Mouse (Mus musculus): ENCODE results near the gene Gm5728. TPM values are rescaled to one million over a fixed set of nuclear protein-coding genes. Genes with fewer than 3 reads are reported as not detected.
"Not testable (repeated sequence)": the region's sequence is repeated elsewhere in the genome, so short reads cannot be mapped to it uniquely, and the experiment has no call there.

Gm5728 gene
- total RNA-seq (2014; fragmentation: Nextera tagmentation) (not detected in 2 replicates), total RNA-seq (2017) (not detected in 2 replicates), polyA plus RNA-seq (2012) (not detected in 2 replicates)

DNA sequence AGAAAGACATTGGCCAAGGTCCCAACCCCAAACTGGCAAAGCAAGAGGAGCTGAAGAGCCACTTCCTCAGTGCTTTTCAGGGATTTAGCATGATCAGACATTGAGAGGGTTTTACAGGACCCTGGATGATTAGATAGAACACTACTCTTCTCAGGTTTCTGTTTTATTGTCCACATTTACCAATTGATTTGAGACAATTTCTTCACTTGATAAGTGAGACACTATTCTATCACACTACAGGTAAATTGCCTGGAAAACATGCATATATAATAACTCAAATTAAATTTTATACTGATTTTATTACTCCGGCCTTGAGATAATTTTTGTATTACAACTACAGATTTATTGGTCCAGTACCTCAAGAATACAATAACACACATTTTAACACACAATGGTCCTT lies at the start of gene Gm5728:
TSS of gene Gm5728 (minus strand) at position 101 of the 400 bp plus-strand sequence.
- ATAC-seq (ENCODE audit: extremely low read depth, insufficient number of reproducible peaks, low FRiP score, poor library complexity, severe bottlenecking) = not testable (repeated sequence)

DNA sequence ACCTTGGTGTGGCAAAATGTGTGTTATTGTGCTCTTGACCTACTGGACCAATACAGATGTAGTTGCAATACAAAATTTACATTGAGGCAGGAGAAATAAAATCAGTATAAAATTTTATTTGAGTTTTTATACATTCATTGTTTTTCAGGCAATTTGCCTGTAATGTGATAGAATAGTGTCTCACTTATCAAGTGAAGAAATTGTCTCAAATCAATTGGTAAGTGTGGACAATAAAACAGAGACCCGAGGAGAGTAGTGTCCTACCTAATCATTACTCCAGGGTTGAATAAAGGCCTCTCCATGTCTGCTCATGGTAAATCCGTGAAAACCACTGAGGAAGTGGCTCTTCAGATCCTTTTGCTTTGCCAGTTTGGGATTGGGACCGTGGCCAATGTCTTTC lies 42.4 kb upstream of the Gm5728 start, which contains the start of gene Vmn1r100:
TSS of gene Vmn1r100 (plus strand) at position 301 of the 400 bp plus-strand sequence.
- not testable (repeated sequence) for H3K36me3 ChIP-seq (replicated peaks); H3K27me3 ChIP-seq (ENCODE audit: insufficient read depth, low read length); ATAC-seq (ENCODE audit: extremely low read depth, insufficient number of reproducible peaks, low FRiP score, poor library complexity, severe bottlenecking); H3K9me3 ChIP-seq (replicated peaks); H3K4me1 ChIP-seq (ENCODE audit: insufficient read depth, low read depth, low read length); DNase-seq (ENCODE audit: low spot score); H3K4me3 ChIP-seq (ENCODE audit: low read depth, low read length)

More for the DNA sequence above, at the start of gene Gm5728:
- H3K4me1 ChIP-seq (ENCODE audit: insufficient read depth, low read depth, low read length); H3K36me3 ChIP-seq (replicated peaks); H3K9me3 ChIP-seq (replicated peaks); DNase-seq (ENCODE audit: low spot score); H3K4me3 ChIP-seq (ENCODE audit: low read depth, low read length); H3K27me3 ChIP-seq (ENCODE audit: insufficient read depth, low read length): not testable (repeated sequence)

DNA sequence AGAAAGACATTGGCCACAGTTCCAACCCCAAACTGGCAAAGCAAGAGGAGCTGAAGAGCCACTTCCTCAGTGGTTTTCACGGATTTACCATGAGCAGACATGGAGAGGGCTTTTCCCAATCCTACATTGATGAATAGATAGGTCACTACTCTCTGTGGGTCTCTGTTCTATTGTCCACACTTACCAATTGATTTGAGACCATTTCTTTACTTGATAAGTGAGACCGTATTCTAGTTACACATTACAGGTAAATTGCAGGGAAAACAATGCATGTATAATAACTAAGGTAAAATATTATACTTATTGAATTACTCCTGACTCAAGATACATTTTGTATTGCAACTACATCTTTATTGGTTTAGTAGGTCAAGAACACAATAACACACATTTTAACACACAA lies 41.2 kb downstream of the Gm5728 start, which contains the start of gene Gm4133:
TSS of gene Gm4133 (minus strand) at position 101 of the 400 bp plus-strand sequence.
- not testable (repeated sequence) for H3K4me1 ChIP-seq (ENCODE audit: insufficient read depth, low read depth, low read length); ATAC-seq (ENCODE audit: extremely low read depth, insufficient number of reproducible peaks, low FRiP score, poor library complexity, severe bottlenecking); H3K9me3 ChIP-seq (replicated peaks); H3K4me3 ChIP-seq (ENCODE audit: low read depth, low read length); H3K27me3 ChIP-seq (ENCODE audit: insufficient read depth, low read length); H3K36me3 ChIP-seq (replicated peaks); DNase-seq (ENCODE audit: low spot score)

Other genes with a start within 250 kb of the Gm5728 start
- gene Vmn1r93, start 236.3 kb downstream of the Gm5728 start, total RNA-seq (2014; fragmentation: Nextera tagmentation) = not detected in 2 replicates
- not detected in 2 replicates for gene Vmn1r93, start 236.3 kb downstream of the Gm5728 start, total RNA-seq (2017)
- gene Vmn1r93, start 236.3 kb downstream of the Gm5728 start, polyA plus RNA-seq (2012) = not detected in 2 replicates
- not detected in 2 replicates for gene Vmn1r94, start 207.0 kb downstream of the Gm5728 start, total RNA-seq (2014; fragmentation: Nextera tagmentation)
- gene Vmn1r94, start 207.0 kb downstream of the Gm5728 start, total RNA-seq (2017) = not detected in 2 replicates
- not detected in 2 replicates for gene Vmn1r94, start 207.0 kb downstream of the Gm5728 start, polyA plus RNA-seq (2012)
- gene Vmn1r95, start 181.7 kb downstream of the Gm5728 start, total RNA-seq (2014; fragmentation: Nextera tagmentation) = not detected in 2 replicates
- gene Vmn1r95, start 181.7 kb downstream of the Gm5728 start, total RNA-seq (2017) = 0.17 TPM in 1 of 2 replicates, not detected in the other
- not detected in 2 replicates for gene Vmn1r95, start 181.7 kb downstream of the Gm5728 start, polyA plus RNA-seq (2012)
- not detected in 2 replicates for gene Gm6164, start 169.8 kb downstream of the Gm5728 start, total RNA-seq (2014; fragmentation: Nextera tagmentation)
- gene Gm6164, start 169.8 kb downstream of the Gm5728 start, total RNA-seq (2017) = not detected in 2 replicates
- not detected in 2 replicates for gene Gm6164, start 169.8 kb downstream of the Gm5728 start, polyA plus RNA-seq (2012)
- not detected in 2 replicates for gene Gm4498, start 141.6 kb downstream of the Gm5728 start, total RNA-seq (2014; fragmentation: Nextera tagmentation)
- gene Gm4498, start 141.6 kb downstream of the Gm5728 start, total RNA-seq (2017) = not detected in 2 replicates
- not detected in 2 replicates for gene Gm4498, start 141.6 kb downstream of the Gm5728 start, polyA plus RNA-seq (2012)
- gene Gm5890, start 112.6 kb downstream of the Gm5728 start, total RNA-seq (2014; fragmentation: Nextera tagmentation) = not detected in 2 replicates
- gene Gm5890, start 112.6 kb downstream of the Gm5728 start, total RNA-seq (2017) = not detected in 2 replicates
- gene Gm5890, start 112.6 kb downstream of the Gm5728 start, polyA plus RNA-seq (2012) = not detected in 2 replicates
- not detected in 2 replicates for gene Gm4133, start 41.3 kb downstream of the Gm5728 start, total RNA-seq (2014; fragmentation: Nextera tagmentation)
- gene Gm4133, start 41.3 kb downstream of the Gm5728 start, total RNA-seq (2017) = not detected in 2 replicates
- gene Gm4133, start 41.3 kb downstream of the Gm5728 start, polyA plus RNA-seq (2012) = not detected in 2 replicates
- not detected in 2 replicates for gene Vmn1r100, start 42.5 kb upstream of the Gm5728 start, total RNA-seq (2014; fragmentation: Nextera tagmentation)
- not detected in 2 replicates for gene Vmn1r100, start 42.5 kb upstream of the Gm5728 start, total RNA-seq (2017)
- not detected in 2 replicates for gene Vmn1r100, start 42.5 kb upstream of the Gm5728 start, polyA plus RNA-seq (2012)
- not detected in 2 replicates for gene Vmn1r101, start 67.2 kb upstream of the Gm5728 start, total RNA-seq (2014; fragmentation: Nextera tagmentation)
- not detected in 2 replicates for gene Vmn1r101, start 67.2 kb upstream of the Gm5728 start, total RNA-seq (2017)
- not detected in 2 replicates for gene Vmn1r101, start 67.2 kb upstream of the Gm5728 start, polyA plus RNA-seq (2012)
- not detected in 2 replicates for gene Gm10670, start 99.5 kb upstream of the Gm5728 start, total RNA-seq (2014; fragmentation: Nextera tagmentation)
- gene Gm10670, start 99.5 kb upstream of the Gm5728 start, total RNA-seq (2017) = not detected in 2 replicates
- not detected in 2 replicates for gene Gm10670, start 99.5 kb upstream of the Gm5728 start, polyA plus RNA-seq (2012)
- not detected in 2 replicates for gene Vmn1r103, start 135.1 kb upstream of the Gm5728 start, total RNA-seq (2014; fragmentation: Nextera tagmentation)
- not detected in 2 replicates for gene Vmn1r103, start 135.1 kb upstream of the Gm5728 start, total RNA-seq (2017)
- not detected in 2 replicates for gene Vmn1r103, start 135.1 kb upstream of the Gm5728 start, polyA plus RNA-seq (2012)
- gene Vmn1r104, start 158.4 kb upstream of the Gm5728 start, total RNA-seq (2014; fragmentation: Nextera tagmentation) = not detected in 2 replicates
- 0.16 TPM in 1 of 2 replicates, not detected in the other for gene Vmn1r104, start 158.4 kb upstream of the Gm5728 start, total RNA-seq (2017)
- gene Vmn1r104, start 158.4 kb upstream of the Gm5728 start, polyA plus RNA-seq (2012) = not detected in 2 replicates
- gene Gm5726, start 170.3 kb upstream of the Gm5728 start, total RNA-seq (2014; fragmentation: Nextera tagmentation) = not detected in 2 replicates
- gene Gm5726, start 170.3 kb upstream of the Gm5728 start, total RNA-seq (2017) = not detected in 2 replicates
- not detected in 2 replicates for gene Gm5726, start 170.3 kb upstream of the Gm5728 start, polyA plus RNA-seq (2012)
- gene Gm4141, start 200.8 kb upstream of the Gm5728 start, total RNA-seq (2014; fragmentation: Nextera tagmentation) = not detected in 2 replicates
- not detected in 2 replicates for gene Gm4141, start 200.8 kb upstream of the Gm5728 start, total RNA-seq (2017)
- gene Gm4141, start 200.8 kb upstream of the Gm5728 start, polyA plus RNA-seq (2012) = not detected in 2 replicates
- not detected in 2 replicates for gene Gm4513, start 223.6 kb upstream of the Gm5728 start, total RNA-seq (2014; fragmentation: Nextera tagmentation)
- not detected in 2 replicates for gene Gm4513, start 223.6 kb upstream of the Gm5728 start, total RNA-seq (2017)
- not detected in 2 replicates for gene Gm4513, start 223.6 kb upstream of the Gm5728 start, polyA plus RNA-seq (2012)